Mouse (Mus musculus) brain, embryonic 14.5 days (tissue): ENCODE data around the gene Tspan5.

ENCODE experiments used
- CTCF ChIP-seq: fragments of 200-500 bp; IDR thresholded peaks from 2 replicates; pipeline ENCODE4 v1.5.1; 2012; ENCODE audit warnings: inconsistent platforms, mild to moderate bottlenecking, moderate library complexity, borderline replicate concordance; ENCODE audit not compliant: insufficient read depth, insufficient read length; ENCODE audit errors: extremely low read depth
- POLR2A ChIP-seq: fragments of 200-500 bp; IDR thresholded peaks from 2 replicates; pipeline ENCODE4 v1.6.1; 2012; ENCODE audit warnings: mild to moderate bottlenecking, inconsistent platforms, borderline replicate concordance; ENCODE audit not compliant: poor library complexity, insufficient read depth, insufficient read length, severe bottlenecking; ENCODE audit errors: extremely low read depth

DNA sequence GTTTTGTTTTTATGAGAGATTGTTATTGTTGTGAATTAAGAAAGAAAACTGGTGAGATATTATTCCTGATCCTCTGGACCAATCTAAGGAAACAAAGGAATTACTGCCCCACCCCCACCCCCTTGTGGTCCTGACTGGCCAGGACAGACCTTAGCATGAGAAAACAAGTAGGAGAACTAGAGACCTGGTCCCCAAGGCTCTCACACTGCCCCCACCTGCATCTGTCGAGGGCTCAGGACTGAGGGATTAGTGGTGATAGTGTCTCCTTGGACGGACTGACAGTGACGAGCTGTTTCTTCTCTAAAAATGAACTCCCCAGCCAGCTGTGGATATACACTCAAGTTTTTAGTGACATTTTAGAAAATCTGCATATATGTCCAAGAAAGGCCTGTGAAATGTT is 70.6 kb downstream of the Tspan5 start:
- TF ChIP-seq CTCF: no peak
- no peak for TF ChIP-seq POLR2A
